Mouse (Mus musculus): ENCODE results near the gene Rnf186.

Gene Rnf186

GRCm38 (mm10) chr4:139013281-139013680 is 46.4 kb downstream of the Rnf186 start:
- no peak for DNase-seq (ENCODE audit: low spot score)

GRCm38 (mm10) chr4:139014793-139015192 is 47.9 kb downstream of the Rnf186 start:
- no peak for DNase-seq (ENCODE audit: low spot score)

All from ovary, postnatal 14 days (tissue).